Mouse (Mus musculus): ENCODE measurements around the gene Ccl28.
"Not testable (repeated sequence)": the region's sequence is repeated elsewhere in the genome, so short reads cannot be mapped to it uniquely, and the experiment has no call there.

Ccl28 gene

GRCm38 (mm10) chr13:119648891-119649698 is 25.5 kb downstream of the Ccl28 start:
- no peak for DNase-seq

DNA sequence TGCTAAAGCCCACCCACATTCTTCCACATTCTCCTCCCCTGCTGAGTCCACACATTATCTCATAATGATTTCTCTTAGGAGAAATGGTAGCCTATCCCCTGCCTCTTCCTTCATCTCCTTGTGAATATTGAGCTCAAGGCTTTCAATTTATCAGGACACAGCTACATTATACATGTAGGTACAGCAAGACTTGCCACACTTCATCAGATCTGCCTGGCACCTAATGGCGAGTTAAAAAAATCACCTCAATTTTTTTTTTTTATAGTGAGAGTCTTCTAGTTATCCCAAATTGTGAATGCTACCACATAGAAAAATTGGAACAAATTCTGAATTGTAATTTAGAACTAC is 26.1 kb downstream of the Ccl28 start:
- DNase-seq, result no peak

DNA sequence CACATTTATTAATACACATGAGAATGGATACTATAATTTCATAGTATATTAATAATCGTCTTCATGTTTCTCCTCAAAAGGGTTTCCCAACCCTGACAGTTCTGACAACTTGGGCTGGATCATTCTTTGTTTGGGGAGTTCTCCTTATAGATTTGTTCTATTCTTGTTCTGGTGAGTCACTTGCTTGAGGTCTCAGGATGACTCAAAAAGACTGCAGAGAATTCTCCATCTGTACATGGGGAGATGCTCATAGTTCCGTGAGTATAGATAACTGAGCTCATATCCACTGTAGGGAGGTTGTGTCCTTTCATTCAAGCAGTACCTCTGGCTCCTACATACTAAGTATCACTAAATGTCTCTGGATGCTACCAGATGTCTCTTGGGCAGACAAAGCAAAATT is 31.1 kb downstream of the Ccl28 start:
- no peak for DNase-seq

- DNase-seq, result no peak
Measured at GRCm38 (mm10) chr13:119656246-119656645, 32.6 kb downstream of the Ccl28 start.

- DNase-seq, result no peak
Measured at GRCm38 (mm10) chr13:119656846-119657416, 33.3 kb downstream of the Ccl28 start.

DNA sequence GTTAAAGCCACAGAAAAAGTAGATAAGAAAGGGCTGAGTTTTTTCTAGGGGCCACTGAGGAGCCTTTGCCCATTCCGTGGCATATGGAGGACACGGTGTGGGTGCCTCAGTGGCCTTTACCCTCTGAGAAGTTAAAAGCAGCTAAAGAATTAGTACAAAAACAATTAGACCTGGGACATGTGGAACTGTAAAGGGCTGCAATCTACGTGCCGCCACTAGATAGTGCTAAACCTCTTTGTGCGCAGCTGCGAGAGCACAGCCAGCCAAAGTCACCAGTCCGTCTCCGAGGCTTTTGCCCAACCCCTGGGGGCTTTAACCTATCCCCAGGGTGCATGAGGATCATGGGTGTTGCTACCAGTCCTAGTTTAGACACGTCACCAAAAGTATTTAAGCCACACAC is 37.8 kb downstream of the Ccl28 start:
- DNase-seq, result not testable (repeated sequence)

GRCm38 (mm10) chr13:119678794-119679193 is 55.2 kb downstream of the Ccl28 start:
- DNase-seq, result no peak

GRCm38 (mm10) chr13:119679721-119680120 is 56.1 kb downstream of the Ccl28 start:
- no peak for DNase-seq

- no peak for DNase-seq
Measured at GRCm38 (mm10) chr13:119681161-119681560, 57.5 kb downstream of the Ccl28 start.

- no peak for DNase-seq
Measured at GRCm38 (mm10) chr13:119684416-119685177, 61.0 kb downstream of the Ccl28 start.

DNA sequence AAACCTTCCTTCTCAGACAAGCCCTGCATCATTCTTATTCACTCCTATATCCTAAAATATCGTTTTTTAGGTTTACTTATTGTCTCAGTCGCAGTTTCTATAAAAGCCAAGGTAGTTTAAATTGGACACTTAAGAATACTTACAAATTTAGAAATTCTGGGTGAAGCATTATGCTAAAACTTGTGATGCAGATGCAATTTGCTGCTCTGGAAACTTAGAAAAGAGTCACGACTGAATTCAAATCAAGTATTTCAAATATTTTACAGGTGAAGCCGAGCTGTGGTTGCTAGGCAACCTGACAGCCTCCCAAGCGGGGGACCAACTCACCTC is 66.1 kb downstream of the Ccl28 start:
- no peak for DNase-seq

- peak; percentile 99 for DNase-seq
Measured at GRCm38 (mm10) chr13:119690039-119690728, 66.6 kb downstream of the Ccl28 start, which contains the start of gene Hmgcs1. Gene Hmgcs1 (plus strand): TSS chr13:119690379.

DNA sequence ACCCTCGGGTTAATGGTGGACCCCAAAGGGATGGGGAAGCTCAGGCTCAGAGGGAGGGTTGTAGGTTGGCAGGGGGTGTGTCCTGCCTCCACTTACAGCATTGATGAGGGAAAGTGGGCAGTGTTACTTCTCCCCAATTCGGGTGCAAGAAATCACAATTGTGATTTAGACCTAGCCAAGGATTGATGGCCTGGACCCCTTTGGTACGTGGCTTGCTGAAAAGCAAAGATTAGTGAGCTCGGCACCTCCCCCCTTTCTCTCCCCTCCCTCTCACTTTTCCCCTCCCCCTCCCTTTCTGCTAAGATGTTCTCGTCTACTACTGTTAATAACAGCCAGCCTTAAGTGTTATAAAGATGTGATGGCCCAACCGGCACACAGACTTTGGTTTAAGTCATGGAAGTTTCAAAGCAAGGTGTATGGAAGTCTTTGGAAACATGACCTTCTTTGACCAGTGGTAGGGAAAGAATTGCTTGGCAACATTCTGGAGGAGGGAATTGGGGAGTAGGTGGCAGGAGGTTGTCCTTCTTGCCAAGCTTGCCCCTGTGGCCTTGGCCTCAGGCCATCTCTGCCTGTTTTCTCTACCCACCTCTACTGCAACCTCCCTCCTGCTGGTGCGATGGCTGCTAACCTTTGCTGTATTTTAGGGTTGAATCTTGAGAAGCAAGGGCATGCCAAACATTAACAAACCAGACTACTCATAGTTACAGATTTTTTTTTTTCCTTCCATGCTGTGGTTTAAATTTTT is 67.4 kb downstream of the Ccl28 start:
- DNase-seq, result no peak

DNA sequence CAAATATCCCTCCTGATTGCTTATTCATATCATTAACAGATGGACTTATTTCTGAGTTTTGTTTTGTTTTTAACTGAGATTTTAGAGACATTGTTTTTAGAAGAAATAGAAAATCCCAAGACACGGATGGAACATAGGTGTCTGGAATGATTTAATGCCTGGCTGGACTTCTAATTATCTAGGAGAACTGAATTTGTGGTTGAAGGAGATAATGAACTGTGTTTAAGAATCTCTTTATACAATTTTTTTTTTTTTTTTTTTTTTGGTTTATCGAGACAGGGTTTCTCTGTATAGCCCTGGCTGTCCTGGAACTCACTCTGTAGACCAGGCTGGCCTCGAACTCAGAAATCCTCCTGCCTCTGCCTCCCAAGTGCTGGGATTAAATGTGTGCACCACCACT is 68.3 kb downstream of the Ccl28 start:
- DNase-seq, result not testable (repeated sequence)

DNA sequence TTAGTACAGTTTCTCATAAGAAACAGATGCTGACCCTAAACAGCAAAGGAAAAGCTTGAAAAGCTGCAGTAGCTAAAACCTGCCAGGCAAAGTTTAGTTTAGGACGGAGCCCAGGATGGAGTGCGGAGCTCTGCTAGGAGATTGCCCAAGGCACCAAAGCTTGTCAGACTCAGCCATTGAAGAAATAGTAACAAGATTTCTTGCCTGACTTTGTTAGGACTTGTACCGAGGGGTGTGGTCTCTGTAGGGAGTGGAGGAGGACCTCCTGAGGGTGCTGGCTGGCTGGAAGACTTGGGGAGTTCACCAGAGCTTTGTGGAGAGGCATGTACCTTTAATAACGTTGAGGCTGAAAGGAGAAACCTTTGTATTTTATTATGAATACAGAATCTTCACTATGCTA is 72.1 kb downstream of the Ccl28 start:
- no peak for DNase-seq

DNA sequence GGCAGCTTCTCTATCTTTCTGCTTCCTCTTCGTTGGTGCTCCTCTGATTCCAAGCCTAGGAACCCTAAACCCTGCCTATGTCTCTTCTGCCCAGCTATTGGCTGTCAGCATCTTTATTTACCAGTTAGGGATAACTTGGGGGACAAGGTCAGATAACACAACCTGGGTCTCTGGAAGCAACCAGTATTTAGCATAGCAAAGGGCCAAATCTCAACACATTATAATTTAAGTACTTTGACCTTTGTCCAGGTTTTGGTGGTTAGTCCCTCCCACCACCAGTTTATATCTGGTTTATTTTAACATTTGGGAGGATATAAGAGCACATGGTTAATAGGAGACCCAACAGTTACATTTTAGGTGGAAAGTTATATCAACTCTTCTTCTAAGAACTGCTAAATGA is 72.9 kb downstream of the Ccl28 start:
- DNase-seq, result no peak

DNA sequence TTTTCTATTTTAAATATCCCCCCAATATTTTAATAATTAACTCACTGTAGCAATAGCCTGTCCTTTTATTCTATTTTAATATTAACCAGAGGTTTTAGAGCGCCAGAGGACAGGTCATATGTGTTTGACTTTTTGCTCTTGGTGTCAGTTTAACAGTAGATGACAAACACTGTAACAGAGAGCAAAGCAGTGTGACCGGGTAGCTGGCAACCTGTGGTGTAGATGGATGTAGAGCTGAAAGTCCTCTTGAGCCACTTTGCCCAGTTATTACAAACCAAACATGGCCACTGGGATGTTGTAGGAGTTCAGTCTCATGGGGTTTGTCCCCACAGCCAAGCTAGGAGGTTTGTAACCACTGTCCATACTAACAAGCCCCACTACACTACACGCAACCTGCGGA is 74.8 kb downstream of the Ccl28 start:
- no peak for DNase-seq

Measured in liver (tissue).